Mouse (Mus musculus) cortical plate, adult 2 months (tissue): Measurements from ENCODE around the gene Xylt1.

Experiments used
- CTCF ChIP-seq: fragments of 200-500 bp; IDR thresholded peaks from 2 replicates; pipeline ENCODE4 v1.5.1; 2011; ENCODE audit warnings: mild to moderate bottlenecking, control low read depth, low read length; ENCODE audit not compliant: insufficient read depth; ENCODE audit errors: extremely low read depth
- POLR2A ChIP-seq: fragments of 200-500 bp; IDR thresholded peaks from 2 replicates; pipeline ENCODE4 v1.6.1; 2011; ENCODE audit warnings: mild to moderate bottlenecking, low read length, control low read depth; ENCODE audit not compliant: insufficient read depth; ENCODE audit errors: extremely low read depth

DNA sequence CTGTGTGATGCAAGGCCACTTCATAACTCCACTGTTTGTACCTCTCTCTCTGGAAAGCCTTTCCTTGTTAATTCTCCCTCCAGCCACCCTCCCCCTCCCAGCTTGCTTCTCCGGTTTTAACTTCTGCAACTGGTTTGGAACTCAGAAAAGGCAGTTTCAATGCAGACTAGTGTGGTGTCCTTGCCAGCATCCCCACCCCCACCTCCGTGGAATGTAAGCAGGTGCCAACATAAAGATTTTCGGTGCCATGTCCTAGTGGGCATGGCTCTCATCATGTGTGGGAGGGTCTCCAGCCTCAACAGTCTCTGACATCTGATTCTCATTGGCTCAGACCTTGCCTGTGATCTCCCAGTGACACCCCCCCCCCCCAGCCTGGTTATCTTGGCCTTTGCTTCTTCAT is 160.9 kb downstream of the Xylt1 start:
- TF ChIP-seq POLR2A = no peak
- TF ChIP-seq CTCF = no peak
